Comparison of ENCODE assay signal across 8 mouse cellular contexts in the genomic region with DNA sequence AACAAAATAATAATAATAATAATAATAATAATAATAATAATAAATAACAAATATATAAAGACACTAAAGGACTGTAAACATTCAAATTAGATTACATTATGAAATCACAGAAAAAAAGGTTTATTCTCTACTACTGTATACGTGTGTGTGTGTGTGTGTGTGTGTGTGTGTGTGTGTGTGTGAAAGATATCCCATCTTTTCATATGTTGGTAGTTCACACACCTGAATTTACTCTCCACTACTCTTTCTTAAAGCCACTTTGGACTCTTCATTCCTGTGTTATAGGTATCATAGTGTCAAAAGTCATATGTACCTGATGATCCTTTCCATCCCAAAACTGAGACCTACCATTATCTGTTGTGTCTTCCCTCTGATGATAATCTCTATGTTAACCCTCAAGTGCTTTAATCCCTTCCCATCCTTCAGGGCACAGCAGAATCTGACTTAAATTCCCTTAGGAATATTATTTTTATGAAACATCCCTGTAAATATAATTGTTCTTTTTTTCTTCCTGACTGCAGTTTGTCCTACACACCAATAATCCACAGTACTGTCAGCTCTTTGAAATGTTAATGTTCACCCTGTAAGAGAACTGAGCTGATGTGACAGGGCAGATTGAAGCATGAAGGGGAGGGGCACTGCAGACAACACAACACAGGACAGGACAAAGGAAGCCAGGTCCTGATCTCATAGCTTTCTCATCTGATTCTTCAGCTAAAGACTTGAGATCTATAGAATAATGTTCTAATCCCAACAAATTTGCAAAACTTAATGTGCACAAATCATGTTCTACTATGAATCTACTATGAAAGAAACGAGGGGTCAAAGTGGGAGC.
DNase-seq lines count a peak whose midpoint lies in the region; ATAC-seq lines count a peak whose summit lies in the region.
"Not testable (repeated sequence)": the region's sequence is repeated elsewhere in the genome, so short reads cannot be mapped to it uniquely, and the experiment has no call there.

No protein-coding gene starts in this region.

- H3K36me3 ChIP-seq in forebrain, embryonic 11.5 days (ENCODE audit: control insufficient read depth, insufficient read depth, low read length); forebrain, embryonic 15.5 days; hindbrain, embryonic 11.5 days (ENCODE audit: control insufficient read depth, insufficient read depth, low read length); hindbrain, embryonic 15.5 days; midbrain, embryonic 11.5 days (ENCODE audit: control insufficient read depth, insufficient read depth, low read length); midbrain, embryonic 15.5 days (replicated peaks); neural tube, embryonic 14.5 days (ENCODE audit: control insufficient read depth, insufficient read depth, low read length): not testable (repeated sequence)

- peak overlapping the region; percentile 7; the same call in 1 of the 2 replicates for H3K27ac ChIP-seq in forebrain, embryonic 11.5 days (ENCODE audit: low read depth, low read length)
- H3K27ac ChIP-seq in forebrain, embryonic 15.5 days (replicated peaks), result peak overlapping the region; percentile 77
- peak overlapping the region; percentile 5; the same call in 1 of the 2 replicates for H3K27ac ChIP-seq in hindbrain, embryonic 11.5 days (ENCODE audit: low read depth, low read length)
- H3K27ac ChIP-seq in hindbrain, embryonic 15.5 days (replicated peaks), result peak overlapping the region; percentile 76
- peak overlapping the region; percentile 48; the same call in 1 of the 2 replicates for H3K27ac ChIP-seq in midbrain, embryonic 11.5 days (ENCODE audit: low read depth, low read length)
- H3K27ac ChIP-seq in midbrain, embryonic 15.5 days, result peak overlapping the region; percentile 78
- not testable (repeated sequence) for H3K27ac ChIP-seq in neural tube, embryonic 14.5 days (ENCODE audit: low read depth, low read length)

- H3K9ac ChIP-seq in forebrain, embryonic 11.5 days (ENCODE audit: low read length); forebrain, embryonic 15.5 days (replicated peaks); hindbrain, embryonic 11.5 days (ENCODE audit: low read depth, low read length); hindbrain, embryonic 15.5 days; midbrain, embryonic 11.5 days (ENCODE audit: low read length); neural tube, embryonic 14.5 days (replicated peaks; ENCODE audit: low read depth, low read length): not testable (repeated sequence)
- H3K9ac ChIP-seq in midbrain, embryonic 15.5 days, result 0 out of 2 replicates have a peak overlapping the region, but pooled peaks have one; percentile 14

- 47% methylated on average over 2 of the region's 2 CpGs for WGBS in forebrain, embryonic 11.5 days
- 38% methylated on average over 2 of the region's 2 CpGs for WGBS in forebrain, embryonic 15.5 days
- WGBS in hindbrain, embryonic 11.5 days, result 63% methylated on average over 2 of the region's 2 CpGs
- WGBS in hindbrain, embryonic 15.5 days, result 49% methylated on average over 2 of the region's 2 CpGs
- WGBS in midbrain, embryonic 11.5 days, result 51% methylated on average over 2 of the region's 2 CpGs
- 35% methylated on average over 2 of the region's 2 CpGs for WGBS in midbrain, embryonic 15.5 days
- whole genome bisulfite sequencing in neural tube, embryonic 14.5 days, result 65% methylated on average over 2 of the region's 2 CpGs

- ATAC-seq in forebrain, embryonic 11.5 days (replicated peaks; ENCODE audit: low FRiP score), result peak; percentile 77
- peak; percentile 89 for ATAC-seq in forebrain, embryonic 15.5 days (replicated peaks)
- ATAC-seq in hindbrain, embryonic 11.5 days (ENCODE audit: low FRiP score), result peak; percentile 91
- ATAC-seq in hindbrain, embryonic 15.5 days (ENCODE audit: low FRiP score, low read depth), result peak; percentile 85; the same call in 1 of the 2 replicates
- ATAC-seq in midbrain, embryonic 11.5 days (ENCODE audit: low FRiP score), result peak; percentile 90
- ATAC-seq in midbrain, embryonic 15.5 days (replicated peaks), result peak; percentile 91
- peak; percentile 49; the same call in 1 of the 2 replicates for ATAC-seq in neural tube, embryonic 14.5 days (ENCODE audit: low read depth)

- not testable (repeated sequence) for H3K9me3 ChIP-seq in forebrain, embryonic 11.5 days (ENCODE audit: control insufficient read depth, low read length); forebrain, embryonic 15.5 days; hindbrain, embryonic 11.5 days (ENCODE audit: control insufficient read depth, low read length); hindbrain, embryonic 15.5 days; midbrain, embryonic 11.5 days (ENCODE audit: control insufficient read depth, low read length); midbrain, embryonic 15.5 days; neural tube, embryonic 14.5 days (ENCODE audit: control insufficient read depth, low read length)

- H3K27me3 ChIP-seq in forebrain, embryonic 11.5 days (ENCODE audit: control insufficient read depth, insufficient read depth, low read length); forebrain, embryonic 15.5 days; hindbrain, embryonic 11.5 days (ENCODE audit: control insufficient read depth, insufficient read depth, low read length); hindbrain, embryonic 15.5 days; midbrain, embryonic 11.5 days (ENCODE audit: control insufficient read depth, insufficient read depth, low read length); midbrain, embryonic 15.5 days (replicated peaks); neural tube, embryonic 14.5 days (ENCODE audit: control insufficient read depth, insufficient read depth, low read length): not testable (repeated sequence)

- DNase-seq in brain, adult 2 months (ENCODE audit: low read depth, low spot score), result peak; percentile 0
- DNase-seq in forebrain, embryonic 11.5 days (ENCODE audit: low spot score), result not testable (repeated sequence)
- peak; percentile 6 for DNase-seq in hindbrain, embryonic 11.5 days (ENCODE audit: low spot score)
- peak; percentile 87 for DNase-seq in midbrain, embryonic 11.5 days (ENCODE audit: low spot score, missing footprints)

- not testable (repeated sequence) for H3K4me3 ChIP-seq in forebrain, embryonic 11.5 days (ENCODE audit: low read depth, low read length); hindbrain, embryonic 11.5 days (ENCODE audit: low read depth, low read length); midbrain, embryonic 11.5 days (ENCODE audit: low read depth, low read length); neural tube, embryonic 14.5 days (ENCODE audit: low read depth, low read length)
- H3K4me3 ChIP-seq in forebrain, embryonic 15.5 days, result peak overlapping the region; percentile 17
- peak overlapping the region; percentile 19 for H3K4me3 ChIP-seq in hindbrain, embryonic 15.5 days
- H3K4me3 ChIP-seq in midbrain, embryonic 15.5 days, result peak overlapping the region; percentile 10

- not testable (repeated sequence) for H3K4me2 ChIP-seq in forebrain, embryonic 11.5 days (ENCODE audit: low read depth, low read length, severe bottlenecking); hindbrain, embryonic 11.5 days (replicated peaks; ENCODE audit: low read depth, low read length); neural tube, embryonic 14.5 days (ENCODE audit: low read depth, low read length)
- peak overlapping the region; percentile 14 for H3K4me2 ChIP-seq in forebrain, embryonic 15.5 days (replicated peaks)
- H3K4me2 ChIP-seq in hindbrain, embryonic 15.5 days, result peak overlapping the region; percentile 32; the same call in 1 of the 2 replicates
- peak overlapping the region; percentile 11; the same call in 1 of the 2 replicates for H3K4me2 ChIP-seq in midbrain, embryonic 11.5 days
- peak overlapping the region; percentile 31 for H3K4me2 ChIP-seq in midbrain, embryonic 15.5 days

- not testable (repeated sequence) for H3K4me1 ChIP-seq in forebrain, embryonic 11.5 days (replicated peaks; ENCODE audit: control insufficient read depth, insufficient read depth, low read length); forebrain, embryonic 15.5 days; hindbrain, embryonic 11.5 days (replicated peaks; ENCODE audit: control insufficient read depth, insufficient read depth, low read length); hindbrain, embryonic 15.5 days (replicated peaks); midbrain, embryonic 11.5 days (ENCODE audit: control insufficient read depth, insufficient read depth, low read length); midbrain, embryonic 15.5 days; neural tube, embryonic 14.5 days (ENCODE audit: control insufficient read depth, insufficient read depth, low read length)
